Mouse (Mus musculus) hindbrain, embryonic 14.5 days (tissue): ENCODE measurements around the gene Gpr4. TPM values are rescaled to one million over a fixed set of nuclear protein-coding genes. Genes with fewer than 3 reads are reported as not detected.
A peak's percentile ranks its signal among the peaks of the same experiment; 100 is the strongest.

Source experiments
- ATAC-seq: fragments of 200-750 bp; cut with Nextera tagmentation; 2 replicates; pipeline ENCODE4 v1.8.0; 2017; ENCODE audit warnings: moderate number of reproducible peaks, mild to moderate bottlenecking, moderate TSS enrichment, moderate library complexity; ENCODE audit not compliant: low FRiP score
- DNase-seq: peaks from one replicate; pipeline ENCODE4 v3.0.0-alpha.2; 2015; ENCODE audit warnings: low spot score
- H3K27ac ChIP-seq: fragments of 300-500 bp; sonication (generic); 2 replicates; pipeline ENCODE4 v1.5.1; 2014; ENCODE audit warnings: mild to moderate bottlenecking, moderate library complexity
- H3K27me3 ChIP-seq: fragments of 300-500 bp; sonication (generic); 2 replicates; pipeline ENCODE4 v1.6.1; 2014; ENCODE audit warnings: mild to moderate bottlenecking, low read length, mixed read lengths; ENCODE audit not compliant: control insufficient read depth, insufficient read depth
- H3K36me3 ChIP-seq: fragments of 300-500 bp; sonication (generic); replicated peaks from 2 replicates; pipeline ENCODE4 v1.6.1; 2014; ENCODE audit not compliant: control insufficient read depth, insufficient read depth
- H3K4me1 ChIP-seq: fragments of 300-500 bp; sonication (generic); replicated peaks from 2 replicates; pipeline ENCODE4 v1.6.1; 2014; ENCODE audit warnings: antibody characterized with exemption, low read length, mixed read lengths; ENCODE audit not compliant: control insufficient read depth, insufficient read depth
- H3K4me2 ChIP-seq: fragments of 300-500 bp; sonication (generic); replicated peaks from 2 replicates; pipeline ENCODE4 v1.6.1; 2014; ENCODE audit warnings: mild to moderate bottlenecking, moderate library complexity
- H3K4me3 ChIP-seq: fragments of 300-500 bp; sonication (generic); replicated peaks from 2 replicates; pipeline ENCODE4 v1.5.1; 2014; ENCODE audit warnings: mild to moderate bottlenecking, low read length
- H3K9ac ChIP-seq: fragments of 300-500 bp; sonication (generic); 2 replicates; pipeline ENCODE4 v1.6.1; 2014
- H3K9me3 ChIP-seq: fragments of 300-500 bp; sonication (generic); 2 replicates; pipeline ENCODE4 v1.6.1; 2016; ENCODE audit warnings: low read length; ENCODE audit not compliant: control insufficient read depth
- WGBS: fragments of 180-500 bp; shearing (Covaris S2); extraction: QIAGEN DNeasy Blood & Tissue Kit; methylation state at CpG from one replicate; pipeline ENCODE4 v1.1.7; 2014; 5-methylcytosine and 5-hydroxymethylcytosine counted together
- polyA plus RNA-seq: library from polyadenylated mRNA; unstranded; fragments of >200 nt; fragmentation: Nextera tagmentation; extraction: Ambion mirVana; gene quantifications from 2 replicates; pipeline ENCODE4 v1.2.1, GENCODE M21; 2014

The Gpr4 gene
- polyA plus RNA-seq: 3.1 and 3.2 TPM in 2 replicates

- WGBS: 2% methylated on average over 29 of the region's 30 CpGs
- peak; percentile 27 for DNase-seq
- ATAC-seq: peak; percentile 71
Observed at GRCm38 (mm10) chr7:19211996-19212755, at the start of gene Gpr4. Gene Gpr4, plus strand, starts transcription at chr7:19212538.

GRCm38 (mm10) chr7:19162928-19163327 is 49.4 kb upstream of the Gpr4 start:
- ATAC-seq (no peak), DNase-seq (no peak)
- Histone ChIP-seq H3K4me3 (no peak overlapping the region), H3K27me3 (peaks cover 45% of the 10 kb centered on the region), H3K27ac (no peak overlapping the region), H3K9ac (no peak overlapping the region), H3K4me1 (peaks cover 24% of the 10 kb centered on the region; the same call in 1 of the 2 replicates), H3K9me3 (no peaks in the 10 kb centered on the region), H3K36me3 (no peaks in the 10 kb centered on the region), H3K4me2 (no peak overlapping the region)
- 85% methylated on average over 7 of the region's 7 CpGs for WGBS

More at GRCm38 (mm10) chr7:19211996-19212755, at the start of gene Gpr4:
- peak within 1 kb of the TSS; percentile 40 for H3K4me3 ChIP-seq
- H3K27me3 ChIP-seq: peaks cover 7% of the 10 kb centered on the region; the same call in 1 of the 2 replicates
- 0 out of 2 replicates have a peak, but pooled peaks cover 3% of the 10 kb centered on the region for H3K4me1 ChIP-seq
- H3K4me2 ChIP-seq: peak within 1 kb of the TSS; percentile 69
- H3K9me3 ChIP-seq: no peaks in the 10 kb centered on the region
- no peaks in the 10 kb centered on the region for H3K36me3 ChIP-seq
- peak within 1 kb of the TSS; percentile 44 for H3K9ac ChIP-seq
- H3K27ac ChIP-seq: no peak within 1 kb of the TSS

- Histone ChIP-seq H3K27ac (no peak overlapping the region), H3K36me3 (no peaks in the 10 kb centered on the region), H3K9me3 (no peaks in the 10 kb centered on the region), H3K4me3 (no peak overlapping the region), H3K9ac (no peak overlapping the region), H3K4me2 (0 out of 2 replicates have a peak overlapping the region, but pooled peaks have one; percentile 1), H3K27me3 (peaks cover 45% of the 10 kb centered on the region), H3K4me1 (peaks cover 24% of the 10 kb centered on the region; the same call in 1 of the 2 replicates)
- WGBS: 28% methylated on average over 12 of the region's 12 CpGs
- DNase-seq (no peak), ATAC-seq (no peak)
Observed at GRCm38 (mm10) chr7:19163752-19164151, 48.6 kb upstream of the Gpr4 start.

- WGBS: 0% methylated on average over 6 of the region's 6 CpGs
- H3K36me3 ChIP-seq: no peaks in the 10 kb centered on the region
- DNase-seq: peak; percentile 22
- H3K4me3 ChIP-seq: no peak overlapping the region
- peaks cover 45% of the 10 kb centered on the region for H3K27me3 ChIP-seq
- H3K9me3 ChIP-seq: no peaks in the 10 kb centered on the region
- H3K4me1 ChIP-seq: peaks cover 24% of the 10 kb centered on the region; the same call in 1 of the 2 replicates
- H3K27ac ChIP-seq: no peak overlapping the region
- 0 out of 2 replicates have a peak overlapping the region, but pooled peaks have one; percentile 1 for H3K4me2 ChIP-seq
- ATAC-seq: no peak
- no peak overlapping the region for H3K9ac ChIP-seq
Observed at GRCm38 (mm10) chr7:19164189-19164588, 48.1 kb upstream of the Gpr4 start.

GRCm38 (mm10) chr7:19164978-19165377 is 47.4 kb upstream of the Gpr4 start:
- H3K4me1 ChIP-seq: peaks cover 20% of the 10 kb centered on the region; the same call in 1 of the 2 replicates
- ATAC-seq: no peak
- H3K4me2 ChIP-seq: no peak overlapping the region
- peaks cover 38% of the 10 kb centered on the region for H3K27me3 ChIP-seq
- H3K9me3 ChIP-seq: no peaks in the 10 kb centered on the region
- H3K9ac ChIP-seq: no peak overlapping the region
- WGBS: 3% methylated on average over 13 of the region's 13 CpGs
- H3K4me3 ChIP-seq: no peak overlapping the region
- no peaks in the 10 kb centered on the region for H3K36me3 ChIP-seq
- H3K27ac ChIP-seq: no peak overlapping the region
- DNase-seq: peak; percentile 24

- Histone ChIP-seq H3K27me3 (peaks cover 30% of the 10 kb centered on the region), H3K9me3 (no peaks in the 10 kb centered on the region), H3K4me1 (peaks cover 15% of the 10 kb centered on the region; the same call in 1 of the 2 replicates), H3K4me3 (no peak within 1 kb of the TSS), H3K36me3 (no peaks in the 10 kb centered on the region), H3K4me2 (peak within 1 kb of the TSS; percentile 36), H3K9ac (0 out of 2 replicates have a peak within 1 kb of the TSS, but pooled peaks have one; percentile 22), H3K27ac (no peak within 1 kb of the TSS)
- DNase-seq (peak; percentile 23), ATAC-seq (peak; percentile 29; the same call in 1 of the 2 replicates)
- WGBS: 14% methylated on average over 14 of the region's 14 CpGs
Observed at GRCm38 (mm10) chr7:19165656-19166423, 46.5 kb upstream of the Gpr4 start, which contains the start of gene Gipr. Gene Gipr, minus strand, starts transcription at chr7:19166127.

- ATAC-seq (no peak), DNase-seq (peak; percentile 20)
- Histone ChIP-seq H3K9ac (no peak overlapping the region), H3K27ac (no peak overlapping the region), H3K4me3 (no peak overlapping the region), H3K27me3 (peaks cover 29% of the 10 kb centered on the region), H3K4me1 (peaks cover 20% of the 10 kb centered on the region), H3K36me3 (no peaks in the 10 kb centered on the region), H3K4me2 (no peak overlapping the region), H3K9me3 (no peaks in the 10 kb centered on the region)
- 94% methylated on average over 3 of the region's 3 CpGs for WGBS
Observed at GRCm38 (mm10) chr7:19166990-19167389, 45.3 kb upstream of the Gpr4 start.

GRCm38 (mm10) chr7:19169506-19169905 is 42.8 kb upstream of the Gpr4 start:
- H3K9ac ChIP-seq: no peak overlapping the region
- no peak overlapping the region for H3K4me3 ChIP-seq
- H3K27me3 ChIP-seq: peaks cover 13% of the 10 kb centered on the region
- no peaks in the 10 kb centered on the region for H3K9me3 ChIP-seq
- 56% methylated on average over 10 of the region's 10 CpGs for WGBS
- DNase-seq (no peak), ATAC-seq (no peak)
- H3K36me3 ChIP-seq: no peaks in the 10 kb centered on the region
- H3K4me1 ChIP-seq: peaks cover 27% of the 10 kb centered on the region
- no peak overlapping the region for H3K4me2 ChIP-seq
- H3K27ac ChIP-seq: no peak overlapping the region

- peaks cover 7% of the 10 kb centered on the region; the same call in 1 of the 2 replicates for H3K27me3 ChIP-seq
- 57% methylated on average over 8 of the region's 8 CpGs for WGBS
- no peak overlapping the region for H3K9ac ChIP-seq
- H3K4me2 ChIP-seq: no peak overlapping the region
- no peaks in the 10 kb centered on the region for H3K36me3 ChIP-seq
- peaks cover 22% of the 10 kb centered on the region for H3K4me1 ChIP-seq
- no peaks in the 10 kb centered on the region for H3K9me3 ChIP-seq
- DNase-seq (no peak), ATAC-seq (0 out of 2 replicates have a peak, but pooled peaks have one; percentile 7)
- no peak overlapping the region for H3K4me3 ChIP-seq
- 0 out of 2 replicates have a peak overlapping the region, but pooled peaks have one; percentile 26 for H3K27ac ChIP-seq
Observed at GRCm38 (mm10) chr7:19170142-19170541, 42.2 kb upstream of the Gpr4 start.
